Comparison of ENCODE assay signal across 19 mouse cellular contexts in the genomic region with DNA sequence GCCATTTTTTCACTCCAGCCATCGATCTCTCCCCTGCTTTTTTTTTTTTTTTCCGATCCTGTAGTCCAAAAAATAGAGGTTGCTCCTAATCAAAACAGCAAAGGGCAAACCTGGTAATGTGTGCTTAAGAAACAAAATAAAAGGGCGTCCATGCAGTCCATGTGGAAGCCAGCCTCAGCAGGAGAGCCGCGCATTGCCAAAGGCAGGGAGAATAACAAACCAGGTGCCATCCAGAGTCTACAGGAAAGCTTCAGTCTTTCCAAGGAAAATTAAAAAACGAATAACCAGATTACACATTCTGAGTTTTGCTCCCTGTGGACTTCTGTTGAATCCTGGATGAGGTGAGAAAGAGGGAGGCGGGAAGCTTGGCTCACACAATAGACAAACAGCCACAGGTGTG.
A peak's percentile ranks its signal among the peaks of the same experiment; 100 is the strongest.
DNase-seq lines count a peak whose midpoint lies in the region; ATAC-seq and TF ChIP-seq lines count a peak whose summit lies in the region.
"Had no signal": no experiment of that assay in that cellular context is flagged by ENCODE, and none has a peak within 500 bp of the region (broad histone marks: within the 10 kb centered on the region; RNA-seq: fewer than 3 reads in every experiment).

No protein-coding gene starts in this region.

- H3K4me2 ChIP-seq in liver, embryonic 11.5 days: no peak overlapping the region
- no peak overlapping the region for H3K4me2 ChIP-seq in forebrain, embryonic 16.5 days (ENCODE audit: low read length)
- H3K4me2 ChIP-seq: embryonic facial prominence, embryonic 13.5 days; forebrain, embryonic 15.5 days had no signal

- H3K79me2 ChIP-seq in liver, adult 2 months (ENCODE audit: control insufficient read depth, insufficient read depth, low read length): peaks cover 10% of the 10 kb centered on the region; the same call in 1 of the 2 replicates

- no peak for TF ChIP-seq CTCF in liver, adult 2 months (IDR thresholded peaks at IDR 0.05; ENCODE audit: low read depth, low read length)

- DNase-seq in cerebellum, postnatal 4 days (ENCODE audit: low spot score in 2 of 2): no peak
- DNase-seq in liver, adult 2 months (ENCODE audit: extremely low read depth, low read depth, low spot score): peak; percentile 96
- no peak for DNase-seq in liver, embryonic 11.5 days (ENCODE audit: low spot score)
- DNase-seq in brain, adult 2 months (ENCODE audit: low read depth, low spot score): peak; percentile 63
- peak; percentile 9 for DNase-seq in cerebellum, adult 8-10 months
- DNase-seq: adrenal gland, postnatal 14 days; kidney, adult 8-10 months; liver; lung, adult 18-20 months; lung, postnatal 14 days had no signal

- 21% methylated on average over 7 of the region's 7 CpGs for WGBS in liver, adult 2 months
- 67% methylated on average over 7 of the region's 7 CpGs for WGBS in liver, embryonic 11.5 days
- WGBS in forebrain, embryonic 16.5 days: 70% methylated on average over 7 of the region's 7 CpGs

- peak; percentile 64 for TF ChIP-seq POLR2A in liver, adult 2 months (IDR thresholded peaks at IDR 0.05; ENCODE audit: extremely low read depth, insufficient read depth, low read length)

- peak overlapping the region; percentile 71 for H3K4me3 ChIP-seq in liver, adult 2 months (ENCODE audit: insufficient read depth, low read depth, low read length)
- no peak overlapping the region for H3K4me3 ChIP-seq in liver, embryonic 11.5 days (ENCODE audit: low read depth, low read length)
- no peak overlapping the region for H3K4me3 ChIP-seq in forebrain, embryonic 16.5 days (replicated peaks; ENCODE audit: low read length)
- H3K4me3 ChIP-seq: embryonic facial prominence, embryonic 13.5 days; forebrain, embryonic 15.5 days; heart, embryonic 10.5 days; hindbrain, embryonic 10.5 days had no signal

- H3K9ac ChIP-seq in liver, adult 2 months (ENCODE audit: low read depth, low read length): peak overlapping the region; percentile 68
- H3K9ac ChIP-seq in liver, embryonic 11.5 days (ENCODE audit: low read depth, low read length): no peak overlapping the region
- H3K9ac ChIP-seq in forebrain, embryonic 16.5 days (replicated peaks; ENCODE audit: low read depth, low read length): no peak overlapping the region
- H3K9ac ChIP-seq: embryonic facial prominence, embryonic 13.5 days; forebrain, embryonic 15.5 days had no signal

- peak overlapping the region; percentile 98 for H3K27ac ChIP-seq in liver, adult 2 months (replicated peaks; ENCODE audit: insufficient read depth, low read depth, low read length)
- no peak overlapping the region for H3K27ac ChIP-seq in liver, embryonic 11.5 days (ENCODE audit: low read depth, low read length)
- H3K27ac ChIP-seq in forebrain, embryonic 16.5 days (ENCODE audit: low read length): no peak overlapping the region
- H3K27ac ChIP-seq: embryonic facial prominence, embryonic 13.5 days; forebrain, embryonic 15.5 days; heart, embryonic 10.5 days; hindbrain, embryonic 10.5 days had no signal

- no peaks in the 10 kb centered on the region for H3K27me3 ChIP-seq in liver, adult 2 months (ENCODE audit: control insufficient read depth, insufficient read depth, low read length)
- H3K27me3 ChIP-seq in liver, embryonic 11.5 days (replicated peaks; ENCODE audit: control insufficient read depth, insufficient read depth, low read length): no peaks in the 10 kb centered on the region
- no peaks in the 10 kb centered on the region for H3K27me3 ChIP-seq in forebrain, embryonic 16.5 days (replicated peaks; ENCODE audit: control insufficient read depth, insufficient read depth, low read length)
- H3K27me3 ChIP-seq: embryonic facial prominence, embryonic 13.5 days; forebrain, embryonic 15.5 days had no signal

- peaks cover 24% of the 10 kb centered on the region for H3K4me1 ChIP-seq in liver, adult 2 months (ENCODE audit: control insufficient read depth, insufficient read depth, low read length)
- no peaks in the 10 kb centered on the region for H3K4me1 ChIP-seq in liver, embryonic 11.5 days (replicated peaks; ENCODE audit: control insufficient read depth, insufficient read depth, low read length)
- no peaks in the 10 kb centered on the region for H3K4me1 ChIP-seq in forebrain, embryonic 16.5 days (replicated peaks; ENCODE audit: control insufficient read depth, insufficient read depth, low read length)
- H3K4me1 ChIP-seq: embryonic facial prominence, embryonic 13.5 days; forebrain, embryonic 15.5 days; heart, embryonic 10.5 days had no signal

- peak; percentile 78 for ATAC-seq in cerebellum, adult (ENCODE audit: insufficient number of reproducible peaks, low FRiP score, low TSS enrichment)
- no peak for ATAC-seq in liver, embryonic 11.5 days (replicated peaks; ENCODE audit: low FRiP score)
- ATAC-seq in erythroblast, adult 5-6 weeks (replicated peaks; ENCODE audit: low FRiP score, poor library complexity, severe bottlenecking): no peak
- ATAC-seq in forebrain, embryonic 16.5 days: no peak
- ATAC-seq: activated CD4-positive, CD25-positive, alpha-beta regulatory T cell, adult 4 months; CD4-positive, CD25-positive, alpha-beta regulatory T cell, adult 4 months; forebrain, embryonic 15.5 days had no signal

- peaks cover under 1% of the 10 kb centered on the region; the same call in 1 of the 2 replicates for H3K36me3 ChIP-seq in liver, adult 2 months (ENCODE audit: control insufficient read depth, insufficient read depth, low read length)
- H3K36me3 ChIP-seq in liver, embryonic 11.5 days (ENCODE audit: control insufficient read depth, insufficient read depth, low read length): no peaks in the 10 kb centered on the region
- no peaks in the 10 kb centered on the region for H3K36me3 ChIP-seq in forebrain, embryonic 16.5 days (ENCODE audit: control insufficient read depth, insufficient read depth)
- H3K36me3 ChIP-seq: embryonic facial prominence, embryonic 13.5 days; forebrain, embryonic 15.5 days; heart, embryonic 10.5 days; hindbrain, embryonic 10.5 days had no signal

- H3K9me3 ChIP-seq in liver, embryonic 11.5 days (ENCODE audit: control insufficient read depth, low read length): no peaks in the 10 kb centered on the region
- H3K9me3 ChIP-seq in forebrain, embryonic 16.5 days (ENCODE audit: control insufficient read depth, low read length): no peaks in the 10 kb centered on the region
- H3K9me3 ChIP-seq: embryonic facial prominence, embryonic 13.5 days; forebrain, embryonic 15.5 days; heart, embryonic 10.5 days; hindbrain, embryonic 10.5 days had no signal

Comparison
In these comparisons a context has a peak if more than half of its experiments do, and no peak if none do; other contexts are left out.
1. DNase-seq: peak in liver, adult 2 months (single experiment), brain, adult 2 months (single experiment) and cerebellum, adult 8-10 months (single experiment); none in cerebellum, postnatal 4 days (0 of 2) and liver, embryonic 11.5 days (single experiment).